Mouse (Mus musculus) neural tube, embryonic 14.5 days (tissue): ENCODE measurements around the gene Ankrd28. TPM values are rescaled to one million over a fixed set of nuclear protein-coding genes. Genes with fewer than 3 reads are reported as not detected.

Experiments used
- ATAC-seq: fragments of 200-750 bp; cut with Nextera tagmentation; 2 replicates; pipeline ENCODE4 v1.8.0; 2017; ENCODE audit warnings: low read depth, mild to moderate bottlenecking, moderate TSS enrichment, moderate library complexity
- H3K27ac ChIP-seq: fragments of 300-500 bp; sonication (generic); 2 replicates; pipeline ENCODE4 v1.5.1; 2014; ENCODE audit warnings: low read depth, mild to moderate bottlenecking, control low read depth, low read length, moderate library complexity, mixed read lengths
- H3K27me3 ChIP-seq: fragments of 300-500 bp; sonication (generic); 2 replicates; pipeline ENCODE4 v1.6.1; 2014; ENCODE audit warnings: low read length; ENCODE audit not compliant: control insufficient read depth, insufficient read depth
- H3K36me3 ChIP-seq: fragments of 300-500 bp; sonication (generic); 2 replicates; pipeline ENCODE4 v1.6.1; 2014; ENCODE audit warnings: low read length, mixed read lengths; ENCODE audit not compliant: control insufficient read depth, insufficient read depth
- H3K4me1 ChIP-seq: fragments of 300-500 bp; sonication (generic); 2 replicates; pipeline ENCODE4 v1.6.1; 2014; ENCODE audit warnings: low read length; ENCODE audit not compliant: control insufficient read depth, insufficient read depth
- H3K4me2 ChIP-seq: fragments of 300-500 bp; sonication (generic); 2 replicates; pipeline ENCODE4 v1.6.1; 2014; ENCODE audit warnings: mild to moderate bottlenecking, low read depth, low read length, control low read depth
- H3K4me3 ChIP-seq: fragments of 300-500 bp; sonication (generic); 2 replicates; pipeline ENCODE4 v1.5.1; 2014; ENCODE audit warnings: low read depth, low read length, control low read depth, mixed read lengths
- H3K9ac ChIP-seq: fragments of 300-500 bp; sonication (generic); replicated peaks from 2 replicates; pipeline ENCODE4 v1.6.1; 2014; ENCODE audit warnings: low read depth, mild to moderate bottlenecking, control low read depth, low read length, mixed read lengths
- H3K9me3 ChIP-seq: fragments of 300-500 bp; sonication (generic); 2 replicates; pipeline ENCODE4 v1.6.1; 2016; ENCODE audit warnings: low read length; ENCODE audit not compliant: control insufficient read depth
- WGBS: fragments of 180-500 bp; shearing (Covaris S2); extraction: QIAGEN DNeasy Blood & Tissue Kit; methylation state at CpG from one replicate; pipeline ENCODE4 v1.1.7; 2014; 5-methylcytosine and 5-hydroxymethylcytosine counted together
- polyA plus RNA-seq: library from polyadenylated mRNA; unstranded; fragments of >200 nt; fragmentation: Nextera tagmentation; extraction: Ambion mirVana; gene quantifications from 2 replicates; pipeline ENCODE4 v1.2.1, GENCODE M21; 2014

Gene Ankrd28
- polyA plus RNA-seq, 1 experiment from 2014 or later, result 18.3 TPM

- H3K4me3 ChIP-seq, result peak overlapping the region; percentile 15
- no peaks in the 10 kb centered on the region for H3K36me3 ChIP-seq
- peak overlapping the region; percentile 50 for H3K4me2 ChIP-seq
- WGBS, result under 1% methylated on average over 44 of the region's 44 CpGs
- peak overlapping the region; percentile 97 for H3K27ac ChIP-seq
- peaks cover 37% of the 10 kb centered on the region for H3K4me1 ChIP-seq
- peak overlapping the region; percentile 52 for H3K9ac ChIP-seq
- H3K27me3 ChIP-seq, result no peaks in the 10 kb centered on the region
- H3K9me3 ChIP-seq, result no peaks in the 10 kb centered on the region
- ATAC-seq, result peak; percentile 93
Measured at GRCm38 (mm10) chr14:31661671-31662554, 168.5 kb downstream of the Ankrd28 start.

GRCm38 (mm10) chr14:31660312-31661093 is 169.9 kb downstream of the Ankrd28 start:
- Histone ChIP-seq H3K4me1 (peaks cover 37% of the 10 kb centered on the region), H3K4me2 (no peak overlapping the region), H3K9ac (no peak overlapping the region), H3K27ac (peak overlapping the region; percentile 97), H3K36me3 (no peaks in the 10 kb centered on the region), H3K9me3 (no peaks in the 10 kb centered on the region), H3K27me3 (no peaks in the 10 kb centered on the region), H3K4me3 (no peak overlapping the region)
- 32% methylated on average over 7 of the region's 7 CpGs for WGBS
- no peak for ATAC-seq

DNA sequence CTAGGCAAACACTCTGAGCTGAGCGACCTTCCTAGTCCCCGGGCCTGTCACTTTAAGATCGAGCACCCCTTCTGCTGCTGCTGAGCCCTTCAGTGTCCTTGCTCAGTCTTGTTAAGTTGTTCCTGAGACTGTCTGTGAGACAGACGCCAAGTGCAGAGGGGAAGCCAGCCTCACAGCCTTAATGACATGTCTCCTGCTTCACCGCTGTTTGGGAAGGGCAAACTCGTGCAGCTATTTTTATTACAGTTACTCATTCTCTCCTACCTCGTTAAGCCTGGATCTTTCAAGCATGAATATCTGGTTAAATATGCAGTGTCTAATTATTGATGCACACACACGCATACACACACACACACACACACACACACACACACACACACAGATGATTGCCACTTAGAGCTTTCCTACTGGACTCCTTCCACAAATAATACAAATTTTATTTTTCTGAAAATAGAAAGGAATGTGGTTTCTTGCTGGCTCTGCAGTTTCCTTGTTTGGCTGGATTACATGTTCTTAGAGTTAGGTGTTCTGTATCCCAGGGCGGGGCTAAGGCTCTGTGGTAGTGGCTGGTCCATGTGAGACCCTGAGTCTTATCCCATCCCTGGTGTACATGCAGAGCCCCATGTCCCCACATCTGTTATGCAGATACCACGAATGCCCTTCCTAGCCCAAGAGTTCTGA is 170.8 kb downstream of the Ankrd28 start:
- H3K4me2 ChIP-seq, result no peak overlapping the region
- H3K4me1 ChIP-seq, result peaks cover 37% of the 10 kb centered on the region
- H3K27me3 ChIP-seq, result no peaks in the 10 kb centered on the region
- H3K9me3 ChIP-seq, result no peaks in the 10 kb centered on the region
- no peak overlapping the region for H3K4me3 ChIP-seq
- 37% methylated on average over 10 of the region's 10 CpGs for WGBS
- ATAC-seq, result no peak
- no peaks in the 10 kb centered on the region for H3K36me3 ChIP-seq
- 0 out of 2 replicates have a peak overlapping the region, but pooled peaks have one; percentile 16 for H3K9ac ChIP-seq
- peak overlapping the region; percentile 97 for H3K27ac ChIP-seq

DNA sequence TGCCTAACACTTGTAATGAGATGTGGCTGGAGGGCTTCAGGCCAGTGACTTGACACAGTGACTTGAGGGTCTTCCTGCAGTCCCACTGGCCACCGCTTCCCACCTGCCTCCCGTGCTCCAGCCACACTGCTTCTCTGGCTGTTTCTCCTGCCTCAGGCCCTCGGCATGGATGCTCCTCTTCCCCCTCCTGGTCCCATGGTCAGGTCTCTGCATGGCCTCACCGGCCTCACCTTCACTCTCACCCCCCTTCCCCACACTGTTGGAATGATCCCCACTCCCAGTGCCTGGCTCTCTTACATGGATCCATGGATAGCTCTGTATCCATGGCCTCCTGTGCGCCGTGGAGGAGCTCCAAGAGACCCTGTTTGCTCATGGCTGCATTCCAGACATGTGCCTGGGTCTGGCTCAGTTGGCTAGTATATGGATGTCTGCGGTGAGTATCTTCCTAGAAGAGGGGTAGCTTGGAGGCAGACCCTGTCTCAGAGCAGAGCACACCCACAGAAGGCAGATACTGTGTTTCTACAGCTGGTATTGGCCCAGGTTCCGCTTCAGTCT is 172.2 kb downstream of the Ankrd28 start:
- WGBS, result 88% methylated on average over 8 of the region's 8 CpGs
- no peaks in the 10 kb centered on the region for H3K36me3 ChIP-seq

DNA sequence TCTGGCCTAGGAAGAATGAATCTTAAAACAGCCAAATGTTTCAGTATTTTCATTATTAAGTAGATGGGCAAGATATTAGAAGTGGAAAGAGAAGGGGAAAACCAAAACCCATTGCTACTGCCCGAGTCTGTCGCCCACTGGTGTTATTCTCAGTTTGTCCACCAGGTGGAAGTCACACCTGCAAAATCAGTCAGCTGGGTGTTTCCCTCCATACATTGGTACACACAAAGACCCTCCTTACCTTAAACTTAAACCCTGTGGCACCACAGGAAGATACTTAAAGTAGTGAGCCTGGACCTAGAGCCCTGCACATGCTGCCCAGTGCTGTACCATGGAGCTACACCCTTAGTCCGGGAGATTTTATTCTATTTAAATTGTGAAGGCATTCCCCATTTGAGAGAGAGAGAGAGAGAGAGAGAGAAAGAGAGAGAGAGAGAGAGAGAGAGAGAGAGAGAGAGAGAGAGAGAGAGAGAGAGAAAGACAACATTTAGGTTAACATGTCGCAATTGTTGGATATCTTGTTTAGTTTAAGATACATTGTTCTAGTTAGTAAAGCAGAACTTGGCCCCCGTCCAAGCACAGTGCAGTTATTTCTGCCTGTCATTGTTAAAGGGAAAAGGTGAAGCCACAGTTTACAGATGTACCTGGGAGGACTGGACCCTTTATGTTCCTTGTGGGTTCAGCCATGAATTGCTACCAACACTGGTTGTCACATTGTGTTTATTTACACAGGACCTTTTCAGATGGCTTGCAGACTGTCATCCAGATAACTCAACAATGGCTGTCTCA is 173.4 kb downstream of the Ankrd28 start:
- Histone ChIP-seq H3K9me3 (no peaks in the 10 kb centered on the region), H3K9ac (no peak overlapping the region), H3K4me1 (peaks cover 14% of the 10 kb centered on the region), H3K27me3 (no peaks in the 10 kb centered on the region), H3K36me3 (no peaks in the 10 kb centered on the region), H3K4me2 (no peak overlapping the region), H3K4me3 (no peak overlapping the region), H3K27ac (peak overlapping the region; percentile 28; the same call in 1 of the 2 replicates)
- WGBS, result 38% methylated on average over 5 of the region's 5 CpGs
- no peak for ATAC-seq

More for the DNA sequence above, 172.2 kb downstream of the Ankrd28 start:
- ATAC-seq, result no peak
- no peaks in the 10 kb centered on the region for H3K27me3 ChIP-seq
- H3K4me1 ChIP-seq, result peaks cover 25% of the 10 kb centered on the region
- H3K4me2 ChIP-seq, result no peak overlapping the region
- H3K9ac ChIP-seq, result no peak overlapping the region
- no peak overlapping the region for H3K4me3 ChIP-seq
- H3K27ac ChIP-seq, result no peak overlapping the region
- no peaks in the 10 kb centered on the region for H3K9me3 ChIP-seq

GRCm38 (mm10) chr14:31656386-31656785 is 174.1 kb downstream of the Ankrd28 start:
- Histone ChIP-seq H3K4me1 (peaks cover 14% of the 10 kb centered on the region), H3K4me3 (no peak overlapping the region), H3K9me3 (no peaks in the 10 kb centered on the region), H3K9ac (no peak overlapping the region), H3K4me2 (no peak overlapping the region), H3K27me3 (no peaks in the 10 kb centered on the region), H3K36me3 (no peaks in the 10 kb centered on the region), H3K27ac (no peak overlapping the region)
- WGBS, result 85% methylated on average over 7 of the region's 7 CpGs
- no peak for ATAC-seq

GRCm38 (mm10) chr14:31655406-31655805 is 175.0 kb downstream of the Ankrd28 start:
- H3K27ac ChIP-seq, result no peak overlapping the region
- H3K36me3 ChIP-seq, result no peaks in the 10 kb centered on the region
- H3K4me2 ChIP-seq, result no peak overlapping the region
- H3K27me3 ChIP-seq, result no peaks in the 10 kb centered on the region
- ATAC-seq, result no peak
- 82% methylated on average over 14 of the region's 14 CpGs for WGBS
- no peak overlapping the region for H3K4me3 ChIP-seq
- no peaks in the 10 kb centered on the region for H3K9me3 ChIP-seq
- no peak overlapping the region for H3K9ac ChIP-seq
- peaks cover 9% of the 10 kb centered on the region for H3K4me1 ChIP-seq

- Histone ChIP-seq H3K9me3 (no peaks in the 10 kb centered on the region), H3K4me2 (no peak overlapping the region), H3K9ac (no peak overlapping the region), H3K4me1 (peaks cover 4% of the 10 kb centered on the region), H3K36me3 (no peaks in the 10 kb centered on the region), H3K27ac (no peak overlapping the region), H3K27me3 (no peaks in the 10 kb centered on the region), H3K4me3 (no peak overlapping the region)
- no peak for ATAC-seq
- 92% methylated on average over 5 of the region's 5 CpGs for WGBS
Measured at GRCm38 (mm10) chr14:31654816-31655215, 175.6 kb downstream of the Ankrd28 start.
